Mouse (Mus musculus): ENCODE measurements around the gene Oxgr1. TPM values are rescaled to one million over a fixed set of nuclear protein-coding genes. Genes with fewer than 3 reads are reported as not detected.

Oxgr1 gene
- polyA plus RNA-seq (2012) = not detected in 2 replicates

- no peak for TF ChIP-seq GATA1 (IDR thresholded peaks at IDR 0.05; ENCODE audit: low read length)
Measured at GRCm38 (mm10) chr14:120042187-120042820, at the start of gene Oxgr1. Oxgr1 (minus strand) TSS chr14:120042435.

GRCm38 (mm10) chr14:120090401-120090800, 48.2 kb upstream of the Oxgr1 start:
- no peak for TF ChIP-seq GATA1 (IDR thresholded peaks at IDR 0.05; ENCODE audit: low read length)

GRCm38 (mm10) chr14:120089649-120090360, 47.6 kb upstream of the Oxgr1 start:
- TF ChIP-seq GATA1 (IDR thresholded peaks at IDR 0.05; ENCODE audit: low read length) = no peak

GRCm38 (mm10) chr14:120089006-120089648, 46.9 kb upstream of the Oxgr1 start:
- no peak for TF ChIP-seq GATA1 (IDR thresholded peaks at IDR 0.05; ENCODE audit: low read length)

- TF ChIP-seq GATA1 (IDR thresholded peaks at IDR 0.05; ENCODE audit: low read length) = no peak
Measured at GRCm38 (mm10) chr14:120084084-120084667, 41.9 kb upstream of the Oxgr1 start.

GRCm38 (mm10) chr14:120076192-120076591, 34.0 kb upstream of the Oxgr1 start:
- TF ChIP-seq GATA1 (IDR thresholded peaks at IDR 0.05; ENCODE audit: low read length) = no peak

GRCm38 (mm10) chr14:120075746-120076145, 33.5 kb upstream of the Oxgr1 start:
- TF ChIP-seq GATA1 (IDR thresholded peaks at IDR 0.05; ENCODE audit: low read length) = no peak

- no peak for TF ChIP-seq GATA1 (IDR thresholded peaks at IDR 0.05; ENCODE audit: low read length)
Measured at GRCm38 (mm10) chr14:120074231-120074630, 32.0 kb upstream of the Oxgr1 start.

GRCm38 (mm10) chr14:120061096-120061495, 18.9 kb upstream of the Oxgr1 start:
- no peak for TF ChIP-seq GATA1 (IDR thresholded peaks at IDR 0.05; ENCODE audit: low read length)

GRCm38 (mm10) chr14:120033454-120033853, 8.8 kb downstream of the Oxgr1 start:
- no peak for TF ChIP-seq GATA1 (IDR thresholded peaks at IDR 0.05; ENCODE audit: low read length)

- TF ChIP-seq GATA1 (IDR thresholded peaks at IDR 0.05; ENCODE audit: low read length) = no peak
Measured at GRCm38 (mm10) chr14:120019948-120020347, 22.3 kb downstream of the Oxgr1 start.

- TF ChIP-seq GATA1 (IDR thresholded peaks at IDR 0.05; ENCODE audit: low read length) = no peak
Measured at GRCm38 (mm10) chr14:120009969-120010872, 32.0 kb downstream of the Oxgr1 start.

- TF ChIP-seq GATA1 (IDR thresholded peaks at IDR 0.05; ENCODE audit: low read length) = no peak
Measured at GRCm38 (mm10) chr14:120005153-120005552, 37.1 kb downstream of the Oxgr1 start.

- TF ChIP-seq GATA1 (IDR thresholded peaks at IDR 0.05; ENCODE audit: low read length) = no peak
Measured at GRCm38 (mm10) chr14:120003661-120004060, 38.6 kb downstream of the Oxgr1 start.

GRCm38 (mm10) chr14:120002673-120003072, 39.6 kb downstream of the Oxgr1 start:
- TF ChIP-seq GATA1 (IDR thresholded peaks at IDR 0.05; ENCODE audit: low read length) = no peak

Measured in G1E-ER4 (cell line).